Mouse (Mus musculus) brain, embryonic 18.5 days (tissue): ENCODE data around the gene Arhgap25.
"Not testable (repeated sequence)": the region's sequence is repeated elsewhere in the genome, so short reads cannot be mapped to it uniquely, and the experiment has no call there.

Experiments
- DNase-seq: peaks from one replicate; pipeline ENCODE4 v3.0.0-alpha.2; 2012; ENCODE audit warnings: low read depth, low spot score

The Arhgap25 gene

GRCm38 (mm10) chr6:87536270-87536669 lies 3.2 kb upstream of the Arhgap25 start:
- no peak for DNase-seq

- no peak for DNase-seq
Observed at GRCm38 (mm10) chr6:87535651-87536050, 2.6 kb upstream of the Arhgap25 start.

GRCm38 (mm10) chr6:87534855-87535575 lies 2.0 kb upstream of the Arhgap25 start:
- DNase-seq, result no peak

- DNase-seq, result no peak
Observed at GRCm38 (mm10) chr6:87531456-87532015, 1.5 kb downstream of the Arhgap25 start.

- no peak for DNase-seq
Observed at GRCm38 (mm10) chr6:87530386-87530785, 2.7 kb downstream of the Arhgap25 start.

- DNase-seq, result no peak
Observed at GRCm38 (mm10) chr6:87527846-87528557, 5.1 kb downstream of the Arhgap25 start.

- DNase-seq, result no peak
Observed at GRCm38 (mm10) chr6:87527366-87527765, 5.7 kb downstream of the Arhgap25 start.

- no peak for DNase-seq
Observed at GRCm38 (mm10) chr6:87525126-87525525, 7.9 kb downstream of the Arhgap25 start.

GRCm38 (mm10) chr6:87524281-87524680 lies 8.8 kb downstream of the Arhgap25 start:
- no peak for DNase-seq

GRCm38 (mm10) chr6:87523736-87524135 lies 9.3 kb downstream of the Arhgap25 start:
- DNase-seq, result no peak

- no peak for DNase-seq
Observed at GRCm38 (mm10) chr6:87523085-87523484, 10.0 kb downstream of the Arhgap25 start.

GRCm38 (mm10) chr6:87522236-87522635 lies 10.8 kb downstream of the Arhgap25 start:
- DNase-seq, result no peak

- not testable (repeated sequence) for DNase-seq
Observed at GRCm38 (mm10) chr6:87521705-87522104, 11.4 kb downstream of the Arhgap25 start.

GRCm38 (mm10) chr6:87520572-87520971 lies 12.5 kb downstream of the Arhgap25 start:
- DNase-seq, result no peak

GRCm38 (mm10) chr6:87519809-87520208 lies 13.2 kb downstream of the Arhgap25 start:
- no peak for DNase-seq

GRCm38 (mm10) chr6:87518622-87519021 lies 14.4 kb downstream of the Arhgap25 start:
- DNase-seq, result no peak

GRCm38 (mm10) chr6:87517753-87518409 lies 15.2 kb downstream of the Arhgap25 start:
- no peak for DNase-seq

GRCm38 (mm10) chr6:87514321-87514720 lies 18.7 kb downstream of the Arhgap25 start:
- no peak for DNase-seq

GRCm38 (mm10) chr6:87513046-87513767 lies 19.9 kb downstream of the Arhgap25 start:
- DNase-seq, result no peak

- DNase-seq, result no peak
Observed at GRCm38 (mm10) chr6:87510999-87511398, 22.1 kb downstream of the Arhgap25 start.

GRCm38 (mm10) chr6:87509806-87510205 lies 23.3 kb downstream of the Arhgap25 start:
- no peak for DNase-seq

- no peak for DNase-seq
Observed at GRCm38 (mm10) chr6:87504875-87505274, 28.2 kb downstream of the Arhgap25 start.
